Mouse (Mus musculus) neural tube, embryonic 11.5 days (tissue): Measurements from ENCODE around the gene Npnt. TPM values are rescaled to one million over a fixed set of nuclear protein-coding genes. Genes with fewer than 3 reads are reported as not detected.
A peak's percentile ranks its signal among the peaks of the same experiment; 100 is the strongest.

Source experiments
- ATAC-seq: fragments of 200-750 bp; cut with Nextera tagmentation; 2 replicates; pipeline ENCODE4 v1.8.0; 2017; ENCODE audit warnings: moderate number of reproducible peaks, mild to moderate bottlenecking, moderate TSS enrichment, moderate library complexity; ENCODE audit not compliant: insufficient read depth, low FRiP score, low TSS enrichment
- DNase-seq: peaks from one replicate; pipeline ENCODE4 v3.0.0-alpha.2; 2015; ENCODE audit warnings: low spot score
- H3K27ac ChIP-seq: fragments of 300-500 bp; sonication (generic); 2 replicates; pipeline ENCODE4 v1.5.1; 2014; ENCODE audit warnings: low read depth, mild to moderate bottlenecking, low read length
- H3K27me3 ChIP-seq: fragments of 300-500 bp; sonication (generic); 2 replicates; pipeline ENCODE4 v1.6.1; 2014; ENCODE audit warnings: mild to moderate bottlenecking, low read length, mixed read lengths; ENCODE audit not compliant: control insufficient read depth, insufficient read depth
- H3K36me3 ChIP-seq: fragments of 300-500 bp; sonication (generic); 2 replicates; pipeline ENCODE4 v1.6.1; 2014; ENCODE audit warnings: mild to moderate bottlenecking, low read length, moderate library complexity, mixed read lengths; ENCODE audit not compliant: control insufficient read depth, insufficient read depth
- H3K4me1 ChIP-seq: fragments of 300-500 bp; sonication (generic); 2 replicates; pipeline ENCODE4 v1.6.1; 2014; ENCODE audit warnings: low read length, mixed read lengths; ENCODE audit not compliant: control insufficient read depth, insufficient read depth
- H3K4me2 ChIP-seq: fragments of 300-500 bp; sonication (generic); 2 replicates; pipeline ENCODE4 v1.6.1; 2014; ENCODE audit warnings: low read depth, mild to moderate bottlenecking, moderate library complexity
- H3K4me3 ChIP-seq: fragments of 300-500 bp; sonication (generic); 2 replicates; pipeline ENCODE4 v1.5.1; 2014; ENCODE audit warnings: low read depth, low read length
- H3K9ac ChIP-seq: fragments of 300-500 bp; sonication (generic); 2 replicates; pipeline ENCODE4 v1.6.1; 2014; ENCODE audit warnings: mild to moderate bottlenecking, low read length
- H3K9me3 ChIP-seq: fragments of 300-500 bp; sonication (generic); 2 replicates; pipeline ENCODE4 v1.6.1; 2016; ENCODE audit warnings: low read length; ENCODE audit not compliant: control insufficient read depth
- WGBS: fragments of 180-500 bp; shearing (Covaris S2); extraction: QIAGEN DNeasy Blood & Tissue Kit; methylation state at CpG from one replicate; pipeline ENCODE4 v1.1.7; 2014; 5-methylcytosine and 5-hydroxymethylcytosine counted together
- polyA plus RNA-seq: library from polyadenylated mRNA; unstranded; fragments of >200 nt; fragmentation: Nextera tagmentation; extraction: Ambion mirVana; gene quantifications from 2 replicates; pipeline ENCODE4 v1.2.1, GENCODE M21; 2014

Npnt gene
- polyA plus RNA-seq, 1 experiment from 2014 or later, result 8.6 TPM

GRCm38 (mm10) chr3:132892481-132892880 is 57.6 kb downstream of the Npnt start:
- H3K36me3 ChIP-seq, result no peaks in the 10 kb centered on the region
- 91% methylated on average over 7 of the region's 7 CpGs for WGBS
- H3K4me1 ChIP-seq, result no peaks in the 10 kb centered on the region
- H3K27me3 ChIP-seq, result no peaks in the 10 kb centered on the region
- no peak overlapping the region for H3K4me3 ChIP-seq
- no peak for ATAC-seq
- H3K4me2 ChIP-seq, result no peak overlapping the region
- H3K9ac ChIP-seq, result no peak overlapping the region
- H3K9me3 ChIP-seq, result no peaks in the 10 kb centered on the region
- no peak for DNase-seq
- no peak overlapping the region for H3K27ac ChIP-seq

DNA sequence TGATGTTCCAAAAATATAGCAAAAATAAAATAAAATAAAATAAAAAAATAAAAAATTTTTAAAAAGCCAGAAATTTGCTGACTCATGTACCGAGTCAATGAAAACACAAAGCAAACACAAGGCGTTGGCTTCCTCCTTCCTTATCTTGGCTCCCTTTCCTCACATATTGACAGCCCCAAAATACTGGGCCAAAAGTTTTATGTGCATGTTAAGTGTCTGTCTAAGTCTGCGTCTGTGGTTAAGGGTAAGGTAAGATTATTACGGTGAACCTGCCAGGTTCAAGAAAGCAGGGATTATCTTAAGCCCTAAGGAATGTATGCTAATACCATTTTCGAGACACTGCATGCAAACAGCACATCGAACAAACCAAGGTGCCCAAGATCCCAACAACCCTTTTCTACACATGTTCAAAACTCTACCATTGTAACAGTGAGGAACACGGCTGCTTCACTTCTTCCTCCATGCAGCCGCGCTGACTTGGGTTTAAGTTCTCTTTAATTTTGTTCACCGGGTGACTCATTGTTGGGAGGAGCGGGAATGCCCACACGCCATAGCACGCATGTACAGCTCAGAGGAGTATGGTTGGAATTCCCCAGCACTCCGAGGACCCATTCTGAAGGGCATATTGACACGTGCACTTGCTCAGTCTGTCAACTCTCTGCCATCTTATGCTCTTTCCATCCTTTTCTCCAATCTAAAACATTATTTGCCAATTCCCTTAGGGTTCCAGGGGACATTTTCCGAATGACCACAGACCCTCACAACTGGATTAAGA is 62.8 kb downstream of the Npnt start:
- H3K27me3 ChIP-seq, result no peaks in the 10 kb centered on the region
- DNase-seq (no peak), ATAC-seq (no peak)
- 92% methylated on average over 16 of the region's 16 CpGs for WGBS
- H3K4me1 ChIP-seq, result no peaks in the 10 kb centered on the region
- no peaks in the 10 kb centered on the region for H3K36me3 ChIP-seq
- H3K4me2 ChIP-seq, result no peak overlapping the region
- H3K27ac ChIP-seq, result no peak overlapping the region
- no peak overlapping the region for H3K9ac ChIP-seq
- H3K9me3 ChIP-seq, result no peaks in the 10 kb centered on the region
- H3K4me3 ChIP-seq, result no peak overlapping the region

DNA sequence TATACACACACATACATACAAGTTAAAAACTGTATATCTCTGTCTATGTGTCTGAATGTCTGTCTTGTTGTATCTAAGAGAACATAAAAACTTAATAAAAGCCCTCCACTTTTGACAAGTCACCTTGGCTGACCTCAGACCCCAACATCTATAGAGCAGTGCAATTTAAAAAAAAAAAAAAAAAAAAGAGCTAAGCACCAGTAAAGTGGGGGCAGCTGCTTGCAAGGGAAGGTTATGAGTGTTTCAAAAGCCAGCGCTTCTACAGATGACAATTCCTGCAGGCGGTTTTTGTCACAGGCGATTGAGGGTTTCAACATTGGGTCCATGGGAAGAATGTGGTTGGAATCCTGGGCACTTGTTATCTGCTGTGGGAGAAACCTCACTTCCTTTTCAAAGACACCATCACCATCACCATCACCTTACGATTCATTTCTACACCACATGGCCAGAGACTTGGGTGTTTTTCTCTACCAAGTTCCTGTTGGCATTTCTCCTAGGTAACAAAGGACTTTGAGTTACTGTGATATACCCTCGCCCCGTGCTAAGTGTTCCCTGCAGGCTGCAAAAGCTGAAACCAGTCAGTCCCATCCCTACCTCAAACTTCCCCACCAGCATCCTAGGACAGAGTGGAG is 63.6 kb downstream of the Npnt start:
- no peaks in the 10 kb centered on the region for H3K27me3 ChIP-seq
- H3K4me2 ChIP-seq, result no peak overlapping the region
- no peak overlapping the region for H3K4me3 ChIP-seq
- H3K27ac ChIP-seq, result no peak overlapping the region
- DNase-seq (no peak), ATAC-seq (no peak)
- WGBS, result 94% methylated on average over 6 of the region's 6 CpGs
- H3K36me3 ChIP-seq, result no peaks in the 10 kb centered on the region
- no peaks in the 10 kb centered on the region for H3K9me3 ChIP-seq
- no peak overlapping the region for H3K9ac ChIP-seq
- H3K4me1 ChIP-seq, result no peaks in the 10 kb centered on the region

DNA sequence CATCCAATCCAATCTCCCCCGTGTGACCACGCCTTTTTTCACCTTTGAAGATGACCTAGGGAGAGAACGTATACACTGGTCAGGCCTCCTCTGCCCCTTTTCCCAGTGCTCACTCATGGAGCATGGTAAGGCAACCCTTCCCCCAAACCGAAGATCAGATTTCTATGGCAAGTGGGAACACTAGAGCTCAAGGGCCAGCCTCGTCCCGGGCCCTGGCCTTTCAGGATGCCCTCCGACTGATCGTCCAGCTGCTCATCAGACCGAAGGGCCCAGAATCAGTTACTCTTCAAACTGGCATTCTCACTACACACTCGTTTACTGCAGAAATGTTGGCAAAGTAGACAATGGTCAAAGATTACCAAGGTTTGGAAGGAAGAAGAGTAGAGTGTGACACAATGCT is 65.6 kb downstream of the Npnt start:
- H3K27ac ChIP-seq, result no peak overlapping the region
- H3K4me2 ChIP-seq, result no peak overlapping the region
- no peak overlapping the region for H3K9ac ChIP-seq
- H3K4me3 ChIP-seq, result no peak overlapping the region
- DNase-seq, result no peak
- no peak for ATAC-seq
- H3K9me3 ChIP-seq, result no peaks in the 10 kb centered on the region
- H3K36me3 ChIP-seq, result no peaks in the 10 kb centered on the region
- no peaks in the 10 kb centered on the region for H3K27me3 ChIP-seq
- WGBS, result 84% methylated on average over 10 of the region's 10 CpGs
- no peaks in the 10 kb centered on the region for H3K4me1 ChIP-seq

DNA sequence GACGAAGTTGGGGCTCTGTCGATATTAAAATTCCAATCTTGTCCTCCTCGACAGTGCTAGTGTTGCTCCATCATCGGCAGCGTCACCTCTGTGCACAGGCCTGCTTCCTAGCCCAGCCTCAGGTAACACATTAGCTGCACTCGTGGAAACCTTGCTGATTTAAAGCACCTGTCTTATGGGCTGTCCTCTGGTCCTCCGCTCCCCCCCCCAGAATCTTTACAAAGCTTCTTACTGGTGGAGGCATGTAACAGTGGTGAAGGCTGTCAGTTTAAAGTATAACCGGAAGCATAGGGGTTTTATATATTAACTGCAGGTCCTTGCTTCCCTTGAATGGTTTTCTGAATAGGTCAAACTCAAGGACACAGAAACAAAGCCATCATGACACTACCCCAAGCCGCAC is 66.8 kb downstream of the Npnt start:
- Histone ChIP-seq H3K4me2 (no peak overlapping the region), H3K36me3 (no peaks in the 10 kb centered on the region), H3K4me1 (no peaks in the 10 kb centered on the region), H3K9ac (no peak overlapping the region), H3K27me3 (no peaks in the 10 kb centered on the region), H3K27ac (no peak overlapping the region), H3K4me3 (no peak overlapping the region), H3K9me3 (no peaks in the 10 kb centered on the region)
- DNase-seq, result no peak
- ATAC-seq, result no peak
- 95% methylated on average over 9 of the region's 9 CpGs for WGBS

- WGBS, result 78% methylated on average over 9 of the region's 9 CpGs
- Histone ChIP-seq H3K27me3 (no peaks in the 10 kb centered on the region), H3K36me3 (no peaks in the 10 kb centered on the region), H3K9me3 (no peaks in the 10 kb centered on the region), H3K4me2 (no peak overlapping the region), H3K4me1 (no peaks in the 10 kb centered on the region), H3K9ac (no peak overlapping the region), H3K27ac (no peak overlapping the region), H3K4me3 (no peak overlapping the region)
- DNase-seq, result no peak
- ATAC-seq, result no peak
These were observed 69.3 kb downstream of the Npnt start for GRCm38 (mm10) chr3:132880826-132881225.

DNA sequence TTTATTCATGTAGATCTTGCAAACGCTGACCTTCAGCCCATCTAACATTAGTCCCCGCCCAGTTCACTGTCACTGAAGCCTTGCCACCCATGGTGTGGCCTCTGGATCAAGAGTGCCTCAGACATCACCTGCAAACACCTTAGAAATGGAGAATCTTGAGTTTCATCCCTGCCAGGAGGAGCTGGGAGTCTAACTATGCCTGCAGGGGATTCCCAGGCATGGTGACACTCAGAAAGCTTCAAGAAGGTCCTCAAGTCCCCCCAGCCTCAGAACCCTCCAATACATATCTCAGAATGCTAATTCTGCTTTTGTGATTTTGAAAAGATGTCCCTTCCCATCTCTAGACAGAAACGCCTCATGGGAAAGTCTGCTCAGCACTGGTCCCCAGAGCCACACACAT is 69.7 kb downstream of the Npnt start:
- DNase-seq, result no peak
- no peaks in the 10 kb centered on the region for H3K27me3 ChIP-seq
- H3K4me1 ChIP-seq, result no peaks in the 10 kb centered on the region
- no peak for ATAC-seq
- WGBS, result 89% methylated on average over 3 of the region's 3 CpGs
- H3K4me2 ChIP-seq, result no peak overlapping the region
- H3K4me3 ChIP-seq, result no peak overlapping the region
- no peak overlapping the region for H3K27ac ChIP-seq
- no peak overlapping the region for H3K9ac ChIP-seq
- no peaks in the 10 kb centered on the region for H3K36me3 ChIP-seq
- no peaks in the 10 kb centered on the region for H3K9me3 ChIP-seq

DNA sequence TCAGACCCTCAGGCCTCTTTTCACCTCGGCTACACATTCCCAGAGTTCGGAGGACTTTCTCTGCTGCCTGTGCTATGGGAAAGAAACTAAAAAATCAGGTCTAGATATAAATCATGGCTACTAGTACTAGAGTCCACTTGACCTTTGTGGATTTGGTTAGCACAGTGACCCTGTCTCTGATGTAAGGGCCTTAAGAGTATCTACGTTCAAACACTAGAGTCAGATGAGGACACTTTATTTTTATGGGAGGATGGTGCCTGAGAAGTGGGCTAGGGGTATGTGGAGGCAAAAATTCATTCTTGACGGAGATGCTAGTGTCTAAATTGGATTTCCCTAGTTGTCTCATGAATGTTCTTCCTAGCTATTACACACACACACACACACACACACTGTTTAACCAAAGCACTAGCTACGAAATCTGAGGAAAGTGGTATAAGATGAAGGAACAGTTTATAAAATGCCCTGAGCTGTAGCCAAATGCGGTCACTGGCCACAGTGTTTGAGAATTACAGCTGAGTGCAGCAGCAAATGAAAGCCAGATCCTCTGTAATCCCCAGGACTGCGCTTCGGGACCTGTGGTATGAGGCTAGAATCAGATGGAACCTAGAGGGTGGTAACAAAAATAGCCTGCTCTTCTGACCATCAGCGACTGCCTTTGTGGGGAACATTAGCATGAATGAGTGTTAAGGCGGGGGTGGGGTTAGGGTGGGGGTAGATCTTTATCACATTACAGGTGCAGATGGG is 73.0 kb downstream of the Npnt start:
- Histone ChIP-seq H3K9ac (no peak overlapping the region), H3K27ac (no peak overlapping the region), H3K4me1 (no peaks in the 10 kb centered on the region), H3K27me3 (no peaks in the 10 kb centered on the region), H3K4me2 (no peak overlapping the region), H3K9me3 (no peaks in the 10 kb centered on the region), H3K4me3 (no peak overlapping the region), H3K36me3 (no peaks in the 10 kb centered on the region)
- ATAC-seq, result no peak
- peak; percentile 8 for DNase-seq
- 76% methylated on average over 10 of the region's 10 CpGs for WGBS
